ENCODE assay signal across 8 mouse cellular contexts in the genomic region with DNA sequence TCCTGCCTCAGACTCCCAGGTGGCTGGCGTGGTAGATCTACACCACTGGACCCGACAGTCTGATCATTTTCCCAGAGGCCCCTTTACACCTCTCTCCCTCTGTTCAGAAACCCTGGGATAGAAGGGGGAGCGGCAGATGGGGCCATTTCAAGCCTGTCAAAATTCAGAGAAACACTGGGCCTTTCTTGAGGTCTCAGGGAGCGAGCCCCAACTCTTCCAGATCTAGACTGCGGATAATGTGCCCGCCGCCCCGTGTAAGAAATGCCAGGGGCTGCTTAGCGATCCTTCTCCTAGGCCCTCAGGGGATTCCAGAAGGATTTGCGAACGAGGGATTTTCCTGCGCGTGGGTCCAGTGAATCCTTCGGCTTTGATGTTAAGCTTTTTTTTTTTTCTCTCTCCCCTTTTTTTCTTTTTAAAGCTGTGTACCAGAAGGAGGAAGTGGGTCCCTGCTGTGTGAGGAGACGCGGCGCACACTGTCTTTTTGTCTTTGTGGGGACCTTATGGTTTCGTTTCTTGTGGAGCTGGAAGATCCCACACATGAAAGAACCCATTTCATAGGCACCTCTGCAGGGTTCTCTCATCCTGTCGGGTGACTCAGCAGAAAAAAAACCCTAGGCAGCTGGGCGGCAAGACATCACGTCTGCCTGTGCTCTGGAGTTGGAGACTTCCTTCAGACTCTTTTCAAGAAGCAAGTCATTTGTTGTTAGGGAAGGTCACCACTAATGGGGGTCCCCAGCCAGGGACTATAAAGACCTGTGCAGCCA. TPM values are rescaled to one million over a fixed set of nuclear protein-coding genes. Genes with fewer than 3 reads are reported as not detected.
DNase-seq lines count a peak whose midpoint lies in the region; ATAC-seq and TF ChIP-seq lines count a peak whose summit lies in the region.

No protein-coding gene starts in this region.

- peak overlapping the region; percentile 41 for H3K4me2 ChIP-seq in lung, embryonic 14.5 days
- peak overlapping the region; percentile 30 for H3K4me2 ChIP-seq in hindbrain, embryonic 12.5 days (replicated peaks)
- peak overlapping the region; percentile 31 for H3K4me2 ChIP-seq in stomach, embryonic 15.5 days

- DNase-seq in lung, embryonic 14.5 days = peak; percentile 46
- DNase-seq in lung, postnatal 10 days = no peak
- no peak for DNase-seq in cerebellum, postnatal 14 days
- DNase-seq in adrenal gland, adult 2 months = no peak

- no peak overlapping the region for H3K27ac ChIP-seq in lung, embryonic 14.5 days (ENCODE audit: low read depth)
- no peak overlapping the region for H3K27ac ChIP-seq in hindbrain, embryonic 12.5 days
- peak overlapping the region; percentile 69 for H3K27ac ChIP-seq in stomach, embryonic 15.5 days

- no peak for ATAC-seq in lung, embryonic 14.5 days (ENCODE audit: insufficient read depth)
- peak; percentile 78 for ATAC-seq in activated CD4-positive, CD25-positive, alpha-beta regulatory T cell, adult 4 months
- ATAC-seq in hindbrain, embryonic 12.5 days (ENCODE audit: low FRiP score) = no peak
- ATAC-seq in megakaryocyte, adult 5-6 weeks (ENCODE audit: poor library complexity, severe bottlenecking) = peak; percentile 60
- ATAC-seq in stomach, embryonic 15.5 days (ENCODE audit: insufficient read depth, low FRiP score, low read depth) = no peak

- H3K27me3 ChIP-seq in lung, embryonic 14.5 days (ENCODE audit: insufficient read depth, low read length) = peaks cover 11% of the 10 kb centered on the region
- peaks cover 39% of the 10 kb centered on the region for H3K27me3 ChIP-seq in hindbrain, embryonic 12.5 days
- peaks cover 5% of the 10 kb centered on the region; the same call in 1 of the 2 replicates for H3K27me3 ChIP-seq in stomach, embryonic 15.5 days (replicated peaks)

- TF ChIP-seq CTCF in lung, embryonic 14.5 days (IDR thresholded peaks at IDR 0.05; ENCODE audit: low read depth) = no peak

- H3K4me3 ChIP-seq in lung, embryonic 14.5 days (ENCODE audit: low read depth, low read length) = no peak overlapping the region
- H3K4me3 ChIP-seq in hindbrain, embryonic 12.5 days = 0 out of 2 replicates have a peak overlapping the region, but pooled peaks have one; percentile 1
- 0 out of 2 replicates have a peak overlapping the region, but pooled peaks have one; percentile 8 for H3K4me3 ChIP-seq in stomach, embryonic 15.5 days (replicated peaks)

- no peak overlapping the region for H3K9ac ChIP-seq in lung, embryonic 14.5 days
- peak overlapping the region; percentile 19; the same call in 1 of the 2 replicates for H3K9ac ChIP-seq in hindbrain, embryonic 12.5 days
- no peak overlapping the region for H3K9ac ChIP-seq in stomach, embryonic 15.5 days

- WGBS in lung, embryonic 14.5 days = 6% methylated on average over 21 of the region's 21 CpGs
- WGBS in hindbrain, embryonic 12.5 days = 3% methylated on average over 21 of the region's 21 CpGs
- 12% methylated on average over 21 of the region's 21 CpGs for WGBS in stomach, embryonic 15.5 days

- H3K9me3 ChIP-seq in lung, embryonic 14.5 days (ENCODE audit: low read depth, low read length) = no peaks in the 10 kb centered on the region
- H3K9me3 ChIP-seq in hindbrain, embryonic 12.5 days (replicated peaks) = no peaks in the 10 kb centered on the region
- H3K9me3 ChIP-seq in stomach, embryonic 15.5 days = no peaks in the 10 kb centered on the region

- H3K36me3 ChIP-seq in lung, embryonic 14.5 days (ENCODE audit: insufficient read depth) = no peaks in the 10 kb centered on the region
- H3K36me3 ChIP-seq in hindbrain, embryonic 12.5 days = no peaks in the 10 kb centered on the region
- peaks cover 3% of the 10 kb centered on the region; the same call in 1 of the 2 replicates for H3K36me3 ChIP-seq in stomach, embryonic 15.5 days

- H3K4me1 ChIP-seq in lung, embryonic 14.5 days (ENCODE audit: insufficient read depth) = peaks cover 9% of the 10 kb centered on the region
- peaks cover 27% of the 10 kb centered on the region for H3K4me1 ChIP-seq in hindbrain, embryonic 12.5 days
- H3K4me1 ChIP-seq in stomach, embryonic 15.5 days = peaks cover 27% of the 10 kb centered on the region

RNA-seq across cellular contexts. Expression of a gene that starts 9.0 kb away (rescaled TPM):
- 12.4 and 13.6 TPM in 2 replicates for polyA plus RNA-seq in lung, embryonic 14.5 days (2014; fragmentation: Nextera tagmentation; extraction: Ambion mirVana)
- polyA plus RNA-seq in activated CD4-positive, CD25-positive, alpha-beta regulatory T cell, adult 4 months (2017; shearing (Covaris generic)) = 10 to 100 TPM in 1 of 2 experiments, 1 to 10 TPM in 1; 7.5 to 12.1 TPM
- 39.0 and 43.6 TPM in 2 replicates for polyA plus RNA-seq in hindbrain, embryonic 12.5 days (2016; fragmentation: Nextera tagmentation; extraction: Ambion mirVana)
- total RNA-seq in megakaryocyte, adult 5-6 weeks (2015) = 19.9 and 22.6 TPM in 2 replicates
- total RNA-seq in megakaryocyte, adult 5-6 weeks (2017) = 3.7 and 5.8 TPM in 2 replicates
- 89.7 and 102 TPM in 2 replicates for polyA plus RNA-seq in stomach, embryonic 15.5 days (2015; fragmentation: Nextera tagmentation; extraction: Ambion mirVana)
- 100 to 1,000 TPM in 1 of 2 experiments, 10 to 100 TPM in 1; 36.4 to 108 TPM for total RNA-seq in adrenal gland, adult 2 months (2021)
- 32.2 and 33.7 TPM in 2 replicates for polyA plus RNA-seq in adrenal gland, adult 2 months (2012; rRNA removed)

RNA-seq across cellular contexts. Expression of a gene that starts 32.1 kb away (rescaled TPM):
- polyA plus RNA-seq in lung, embryonic 14.5 days (2014; fragmentation: Nextera tagmentation; extraction: Ambion mirVana) = 0.46 and 1.1 TPM in 2 replicates
- polyA plus RNA-seq in activated CD4-positive, CD25-positive, alpha-beta regulatory T cell, adult 4 months (2017; shearing (Covaris generic)) = not detected
- 0.34 and 1.1 TPM in 2 replicates for polyA plus RNA-seq in hindbrain, embryonic 12.5 days (2016; fragmentation: Nextera tagmentation; extraction: Ambion mirVana)
- 52.2 and 62.4 TPM in 2 replicates for total RNA-seq in megakaryocyte, adult 5-6 weeks (2015)
- 104 and 105 TPM in 2 replicates for total RNA-seq in megakaryocyte, adult 5-6 weeks (2017)
- 1.5 and 2.3 TPM in 2 replicates for polyA plus RNA-seq in stomach, embryonic 15.5 days (2015; fragmentation: Nextera tagmentation; extraction: Ambion mirVana)
- total RNA-seq in adrenal gland, adult 2 months (2021) = under 1 TPM; 0.14 to 0.62 TPM
- 0.30 and 0.31 TPM in 2 replicates for polyA plus RNA-seq in adrenal gland, adult 2 months (2012; rRNA removed)

RNA-seq across cellular contexts. Expression of a gene that starts 49.4 kb away (rescaled TPM):
- polyA plus RNA-seq in lung, embryonic 14.5 days (2014; fragmentation: Nextera tagmentation; extraction: Ambion mirVana) = 716 and 730 TPM in 2 replicates
- 100 to 1,000 TPM; 265 to 364 TPM for polyA plus RNA-seq in activated CD4-positive, CD25-positive, alpha-beta regulatory T cell, adult 4 months (2017; shearing (Covaris generic))
- polyA plus RNA-seq in hindbrain, embryonic 12.5 days (2016; fragmentation: Nextera tagmentation; extraction: Ambion mirVana) = 662 and 667 TPM in 2 replicates
- 317 and 383 TPM in 2 replicates for total RNA-seq in megakaryocyte, adult 5-6 weeks (2015)
- total RNA-seq in megakaryocyte, adult 5-6 weeks (2017) = 479 and 534 TPM in 2 replicates
- polyA plus RNA-seq in stomach, embryonic 15.5 days (2015; fragmentation: Nextera tagmentation; extraction: Ambion mirVana) = 518 and 524 TPM in 2 replicates
- total RNA-seq in adrenal gland, adult 2 months (2021) = 100 to 1,000 TPM in 1 of 2 experiments, 10 to 100 TPM in 1; 94.0 to 149 TPM
- 161 and 183 TPM in 2 replicates for polyA plus RNA-seq in adrenal gland, adult 2 months (2012; rRNA removed)

Comparison
In these comparisons a context has a peak if more than half of its experiments do, and no peak if none do; other contexts are left out.
1. ATAC-seq: peak in activated CD4-positive, CD25-positive, alpha-beta regulatory T cell, adult 4 months (single experiment) and megakaryocyte, adult 5-6 weeks (single experiment); none in lung, embryonic 14.5 days (single experiment), hindbrain, embryonic 12.5 days (single experiment) and stomach, embryonic 15.5 days (single experiment).
2. Peak in every context shown above with its lines, with median percentiles within 50 percentile points of each other: H3K4me2 ChIP-seq.